In the genomic region with DNA sequence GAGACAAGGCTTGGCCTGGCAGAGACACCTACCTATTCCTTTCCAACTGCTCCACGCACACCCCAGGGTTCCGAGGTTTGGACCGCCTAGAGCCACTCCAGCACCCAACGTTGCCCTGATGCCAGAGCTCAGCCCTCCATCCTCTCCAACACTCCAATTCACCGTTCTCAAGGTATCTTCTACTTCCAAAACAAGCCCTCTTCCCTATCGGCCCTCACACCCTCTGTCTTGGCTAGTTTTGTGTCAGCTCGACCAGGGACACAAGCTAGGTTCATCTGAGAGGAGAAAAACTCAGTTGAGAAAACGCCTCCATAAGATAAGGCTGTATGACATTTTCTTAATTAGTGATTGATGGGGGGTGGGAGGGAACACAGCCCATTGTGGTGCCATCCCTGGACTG, we compare ENCODE assay signal across 8 mouse cellular contexts. TPM values are rescaled to one million over a fixed set of nuclear protein-coding genes. Genes with fewer than 3 reads are reported as not detected.
DNase-seq lines count a peak whose midpoint lies in the region; ATAC-seq lines count a peak whose summit lies in the region.

TSS of gene Plekhm2 (minus strand) at position 101 of the 400 bp plus-strand sequence.

- peak within 1 kb of the TSS; percentile 87 for H3K4me2 ChIP-seq in embryonic facial prominence, embryonic 11.5 days (ENCODE audit: low read depth, low read length)
- H3K4me2 ChIP-seq in heart, embryonic 14.5 days (ENCODE audit: low read length) = peak within 1 kb of the TSS; percentile 75
- peak within 1 kb of the TSS; percentile 89 for H3K4me2 ChIP-seq in neural tube, embryonic 12.5 days (replicated peaks)

- H3K27ac ChIP-seq in embryonic facial prominence, embryonic 11.5 days (replicated peaks; ENCODE audit: low read depth, low read length) = peak within 1 kb of the TSS; percentile 35; the same call in 1 of the 2 replicates
- H3K27ac ChIP-seq in heart, embryonic 14.5 days (replicated peaks in 1 of 2; ENCODE audit: control insufficient read depth in 1 of 2, insufficient read depth in 1 of 2, low read depth in 2 of 2, low read length in 2 of 2) = peak within 1 kb of the TSS; percentile 53 to 91
- no peak within 1 kb of the TSS for H3K27ac ChIP-seq in neural tube, embryonic 12.5 days

- peak; percentile 7; the same call in 1 of the 2 replicates for ATAC-seq in embryonic facial prominence, embryonic 11.5 days (replicated peaks; ENCODE audit: insufficient number of reproducible peaks, low FRiP score, low TSS enrichment, low read depth)
- ATAC-seq in heart, embryonic 14.5 days (ENCODE audit: insufficient number of reproducible peaks, insufficient read depth, low FRiP score, low read depth) = no peak
- no peak for ATAC-seq in neural tube, embryonic 12.5 days (ENCODE audit: low FRiP score, low read depth)

- H3K4me3 ChIP-seq in embryonic facial prominence, embryonic 11.5 days (ENCODE audit: low read depth, low read length) = peak within 1 kb of the TSS; percentile 82
- H3K4me3 ChIP-seq in heart, embryonic 14.5 days (ENCODE audit: control insufficient read depth in 1 of 2, insufficient read depth in 1 of 2, low read depth in 1 of 2, low read length in 2 of 2) = peak within 1 kb of the TSS; percentile 79 to 86
- peak within 1 kb of the TSS; percentile 75 for H3K4me3 ChIP-seq in neural tube, embryonic 12.5 days

- no peaks in the 10 kb centered on the region for H3K9me3 ChIP-seq in embryonic facial prominence, embryonic 11.5 days (replicated peaks; ENCODE audit: control insufficient read depth, low read length)
- H3K9me3 ChIP-seq in heart, embryonic 14.5 days (ENCODE audit: control insufficient read depth, low read length) = no peaks in the 10 kb centered on the region
- no peaks in the 10 kb centered on the region for H3K9me3 ChIP-seq in neural tube, embryonic 12.5 days

- no peaks in the 10 kb centered on the region for H3K27me3 ChIP-seq in embryonic facial prominence, embryonic 11.5 days (ENCODE audit: control insufficient read depth, insufficient read depth, low read length)
- H3K27me3 ChIP-seq in heart, embryonic 14.5 days (ENCODE audit: control insufficient read depth, insufficient read depth, low read length) = no peaks in the 10 kb centered on the region
- no peaks in the 10 kb centered on the region for H3K27me3 ChIP-seq in neural tube, embryonic 12.5 days (replicated peaks)

- no peaks in the 10 kb centered on the region for H3K36me3 ChIP-seq in embryonic facial prominence, embryonic 11.5 days (replicated peaks; ENCODE audit: control insufficient read depth, insufficient read depth, low read depth, low read length)
- peaks cover 20% of the 10 kb centered on the region for H3K36me3 ChIP-seq in heart, embryonic 14.5 days (ENCODE audit: control insufficient read depth, insufficient read depth, low read length)
- peaks cover 12% of the 10 kb centered on the region; the same call in 1 of the 2 replicates for H3K36me3 ChIP-seq in neural tube, embryonic 12.5 days

- 74% methylated on average over 8 of the region's 8 CpGs for WGBS in embryonic facial prominence, embryonic 11.5 days
- WGBS in heart, embryonic 14.5 days = 55% methylated on average over 8 of the region's 8 CpGs
- WGBS in neural tube, embryonic 12.5 days = 82% methylated on average over 8 of the region's 8 CpGs

- H3K9ac ChIP-seq in embryonic facial prominence, embryonic 11.5 days (replicated peaks; ENCODE audit: low read length) = peak within 1 kb of the TSS; percentile 97
- H3K9ac ChIP-seq in heart, embryonic 14.5 days (ENCODE audit: low read length) = peak within 1 kb of the TSS; percentile 98
- H3K9ac ChIP-seq in neural tube, embryonic 12.5 days = peak within 1 kb of the TSS; percentile 86

- no peak for DNase-seq in left cerebral cortex, adult 18-20 months (ENCODE audit: low spot score in 2 of 2)
- DNase-seq in left cerebral cortex, adult 11 months (ENCODE audit: low spot score) = no peak
- no peak for DNase-seq in embryonic facial prominence, embryonic 11.5 days (ENCODE audit: low spot score)
- no peak for DNase-seq in left cerebral cortex, postnatal 25 days (ENCODE audit: low spot score in 2 of 2)
- DNase-seq in right cerebral cortex, adult 18-20 months = no peak
- DNase-seq in cerebellum, postnatal 36 days = no peak

- peaks cover 5% of the 10 kb centered on the region for H3K4me1 ChIP-seq in embryonic facial prominence, embryonic 11.5 days (ENCODE audit: control insufficient read depth, insufficient read depth, low read length)
- peaks cover 9 to 12% of the 10 kb centered on the region in 2 experiments for H3K4me1 ChIP-seq in heart, embryonic 14.5 days (ENCODE audit: control insufficient read depth in 2 of 2, insufficient read depth in 2 of 2, low read length in 2 of 2)
- peaks cover 16% of the 10 kb centered on the region for H3K4me1 ChIP-seq in neural tube, embryonic 12.5 days

- intact Hi-C loops in left cerebral cortex, postnatal 25 days (cut with DNase I) = no loop called here

RNA-seq across cellular contexts. Expression of gene Plekhm2, which starts in this region (rescaled TPM):
- 10 to 100 TPM; 94.6 to 96.9 TPM for total RNA-seq in left cerebral cortex, adult 18-20 months (2021)
- polyA plus RNA-seq in embryonic facial prominence, embryonic 11.5 days (2014; fragmentation: Nextera tagmentation; extraction: Ambion mirVana) = 2.9 and 3.5 TPM in 2 replicates
- 6.6 and 7.8 TPM in 2 replicates for polyA plus RNA-seq in heart, embryonic 14.5 days (2014; fragmentation: Nextera tagmentation; extraction: Ambion mirVana)
- total RNA-seq in left cerebral cortex, postnatal 25 days (2021) = 10 to 100 TPM; 74.6 to 75.2 TPM
- polyA plus RNA-seq in neural tube, embryonic 12.5 days (2016; fragmentation: Nextera tagmentation; extraction: Ambion mirVana) = 7.4 TPM in 2 replicates
